Mouse (Mus musculus): Measurements from ENCODE around the gene Gm16253. TPM values are rescaled to one million over a fixed set of nuclear protein-coding genes. Genes with fewer than 3 reads are reported as not detected.
A peak's percentile ranks its signal among the peaks of the same experiment; 100 is the strongest.

Gene Gm16253
- total RNA-seq, 2 experiments from 2014 or later, result 1.2 to 2.0 TPM

GRCm38 (mm10) chr3:96556651-96557635 lies 19.8 kb upstream of the Gm16253 start:
- peak; percentile 47 for DNase-seq (ENCODE audit: low spot score)

GRCm38 (mm10) chr3:96557694-96558093 lies 19.1 kb upstream of the Gm16253 start, which contains the start of gene Txnip:
Gene Txnip, plus strand, starts transcription at chr3:96557957.
- peak; percentile 100 for DNase-seq (ENCODE audit: low spot score)

- DNase-seq (ENCODE audit: low spot score), result no peak
These were observed 18.6 kb upstream of the Gm16253 start for GRCm38 (mm10) chr3:96558159-96558558.

- DNase-seq (ENCODE audit: low spot score), result no peak
These were observed 18.1 kb upstream of the Gm16253 start for GRCm38 (mm10) chr3:96558668-96559196.

GRCm38 (mm10) chr3:96559398-96559910 lies 17.3 kb upstream of the Gm16253 start:
- DNase-seq (ENCODE audit: low spot score), result peak; percentile 61

GRCm38 (mm10) chr3:96559911-96560850 lies 16.6 kb upstream of the Gm16253 start:
- peak; percentile 61 for DNase-seq (ENCODE audit: low spot score)

- peak; percentile 61 for DNase-seq (ENCODE audit: low spot score)
These were observed 15.7 kb upstream of the Gm16253 start for GRCm38 (mm10) chr3:96560881-96561668.

- DNase-seq (ENCODE audit: low spot score), result peak; percentile 82
These were observed 14.7 kb upstream of the Gm16253 start for GRCm38 (mm10) chr3:96561946-96562681.

GRCm38 (mm10) chr3:96563267-96563666 lies 13.5 kb upstream of the Gm16253 start:
- no peak for DNase-seq (ENCODE audit: low spot score)

GRCm38 (mm10) chr3:96563911-96564632 lies 12.7 kb upstream of the Gm16253 start:
- DNase-seq (ENCODE audit: low spot score), result peak; percentile 58

- peak; percentile 47 for DNase-seq (ENCODE audit: low spot score)
These were observed 12.2 kb upstream of the Gm16253 start for GRCm38 (mm10) chr3:96564633-96565032.

GRCm38 (mm10) chr3:96565105-96565504 lies 11.7 kb upstream of the Gm16253 start:
- no peak for DNase-seq (ENCODE audit: low spot score)

GRCm38 (mm10) chr3:96566661-96567450 lies 9.9 kb upstream of the Gm16253 start:
- DNase-seq (ENCODE audit: low spot score), result no peak

GRCm38 (mm10) chr3:96568605-96569004 lies 8.2 kb upstream of the Gm16253 start:
- DNase-seq (ENCODE audit: low spot score), result no peak

- peak; percentile 49 for DNase-seq (ENCODE audit: low spot score)
These were observed 7.3 kb upstream of the Gm16253 start for GRCm38 (mm10) chr3:96569506-96569905.

- DNase-seq (ENCODE audit: low spot score), result no peak
These were observed 6.7 kb upstream of the Gm16253 start for GRCm38 (mm10) chr3:96569966-96570605.

- no peak for DNase-seq (ENCODE audit: low spot score)
These were observed 6.1 kb upstream of the Gm16253 start for GRCm38 (mm10) chr3:96570643-96571042.

GRCm38 (mm10) chr3:96571336-96571735 lies 5.4 kb upstream of the Gm16253 start:
- DNase-seq (ENCODE audit: low spot score), result no peak

Data from gastrocnemius, adult 18-20 months (tissue).